Mouse (Mus musculus): Measurements from ENCODE around the gene Map3k14.

DNA sequence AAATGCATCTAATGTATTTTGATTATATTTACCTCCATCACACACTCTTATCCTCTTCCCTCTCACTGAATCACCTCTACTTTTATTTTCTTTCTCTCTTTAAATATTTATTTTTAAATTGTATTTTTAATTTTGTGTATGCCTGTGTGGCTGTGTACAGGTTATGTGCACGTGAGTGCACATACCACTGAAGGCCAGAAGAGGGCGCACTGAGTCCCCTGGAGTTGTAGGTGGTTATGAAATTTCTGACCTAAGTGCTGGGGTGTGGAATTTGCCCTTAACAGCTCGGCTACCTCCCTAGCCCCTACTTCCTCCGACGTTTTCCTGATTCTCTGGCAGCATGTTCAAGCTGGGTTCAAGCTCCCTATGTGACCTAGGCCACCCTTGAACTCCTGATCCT lies 53.6 kb downstream of the Map3k14 start:
- TF ChIP-seq POU5F1 (IDR thresholded peaks at IDR 0.05; ENCODE audit: borderline replicate concordance, low read length), result no peak
- TF ChIP-seq CTCF (conservative IDR thresholded peaks at IDR 0.05; ENCODE audit: low read length), result peak; percentile 61
